ENCODE assay signal across 10 mouse cellular contexts in the genomic region with DNA sequence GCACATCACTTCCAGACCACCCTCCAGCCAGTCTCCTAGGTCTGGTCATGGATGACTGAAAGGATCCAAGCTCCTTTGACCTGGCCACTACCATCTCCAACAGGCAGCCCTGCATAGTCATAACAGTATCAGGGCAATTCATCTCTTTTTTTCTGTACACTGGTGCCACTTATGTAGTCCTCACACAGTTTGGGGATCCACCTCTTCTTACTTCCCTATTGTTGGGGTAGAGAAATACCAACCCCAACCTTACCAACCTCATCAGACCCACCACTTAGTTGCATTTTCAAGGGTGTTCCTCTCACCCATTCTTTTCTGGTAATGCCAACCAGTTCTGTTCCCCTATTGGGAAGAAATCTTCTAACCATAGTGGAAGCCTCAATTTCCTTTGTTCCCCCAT.
"Had no signal": no experiment of that assay in that cellular context is flagged by ENCODE, and none has a peak within 500 bp of the region (broad histone marks: within the 10 kb centered on the region; RNA-seq: fewer than 3 reads in every experiment).

No protein-coding gene starts in this region.

- ATAC-seq: liver, postnatal 0 days; lung, postnatal 0 days; midbrain, embryonic 13.5 days; midbrain, embryonic 15.5 days had no signal

- DNase-seq: liver, postnatal 0 days; lung, adult 2 months; lung, postnatal 14 days; lung, postnatal 36 days; right cerebral cortex, postnatal 14 days; thymus, adult 2 months; thymus, postnatal 36 days had no signal
